Mouse (Mus musculus): Measurements from ENCODE around the gene Ncr1.
A peak's percentile ranks its signal among the peaks of the same experiment; 100 is the strongest.

Ncr1 gene

GRCm38 (mm10) chr7:4337509-4337908 lies at the start of gene Ncr1:
Gene Ncr1 (plus strand): TSS chr7:4337724.
- no peak for DNase-seq (ENCODE audit: low read depth, low spot score)

GRCm38 (mm10) chr7:4292638-4293037 lies 44.9 kb upstream of the Ncr1 start:
- DNase-seq (ENCODE audit: low read depth, low spot score) = no peak

GRCm38 (mm10) chr7:4297189-4297588 lies 40.3 kb upstream of the Ncr1 start:
- DNase-seq (ENCODE audit: low read depth, low spot score) = peak; percentile 55

- DNase-seq (ENCODE audit: low read depth, low spot score) = no peak
These were observed 37.4 kb upstream of the Ncr1 start for GRCm38 (mm10) chr7:4300166-4300565.

- no peak for DNase-seq (ENCODE audit: low read depth, low spot score)
These were observed 34.1 kb upstream of the Ncr1 start for GRCm38 (mm10) chr7:4303457-4303856.

GRCm38 (mm10) chr7:4313109-4313508 lies 24.4 kb upstream of the Ncr1 start:
- peak; percentile 97 for DNase-seq (ENCODE audit: low read depth, low spot score)

- peak; percentile 67 for DNase-seq (ENCODE audit: low read depth, low spot score)
These were observed 24.0 kb upstream of the Ncr1 start for GRCm38 (mm10) chr7:4313531-4313930.

- DNase-seq (ENCODE audit: low read depth, low spot score) = no peak
These were observed 14.2 kb upstream of the Ncr1 start for GRCm38 (mm10) chr7:4323301-4323700.

- no peak for DNase-seq (ENCODE audit: low read depth, low spot score)
These were observed 36.0 kb downstream of the Ncr1 start for GRCm38 (mm10) chr7:4373521-4373920.
